Mouse (Mus musculus): ENCODE results near the gene Shank1.

DNA sequence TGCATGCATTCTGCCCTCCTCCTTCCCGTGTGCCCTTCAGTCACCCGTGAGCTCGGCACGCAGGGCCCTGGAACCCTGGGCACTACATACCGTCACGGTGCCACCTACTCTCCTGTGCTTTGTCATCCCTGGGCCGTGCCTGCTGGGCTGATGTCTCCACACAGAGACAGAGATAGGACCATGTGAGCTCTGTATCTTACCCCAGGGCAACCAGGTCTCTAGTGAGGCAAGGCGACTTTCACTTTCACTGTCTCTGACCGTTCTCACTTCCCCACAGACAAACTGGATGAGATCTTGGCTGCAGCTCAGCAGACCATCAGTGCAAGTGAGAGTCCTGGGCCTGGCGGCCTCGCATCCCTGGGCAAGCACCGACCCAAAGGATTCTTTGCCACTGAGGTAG, 34.6 kb downstream of the Shank1 start:
- TF ChIP-seq MAFK (IDR thresholded peaks at IDR 0.05; ENCODE audit: borderline replicate concordance, low read depth, low read length) (no peak), GATA1 (IDR thresholded peaks at IDR 0.05; ENCODE audit: low read depth, low read length) (no peak)
